Mouse (Mus musculus) embryo, embryonic 11 days (tissue): ENCODE data around the gene Ktn1.

ENCODE experiments used
- DNase-seq: peaks from one replicate; pipeline ENCODE4 v3.0.0-alpha.2; 2015

Gene Ktn1

DNA sequence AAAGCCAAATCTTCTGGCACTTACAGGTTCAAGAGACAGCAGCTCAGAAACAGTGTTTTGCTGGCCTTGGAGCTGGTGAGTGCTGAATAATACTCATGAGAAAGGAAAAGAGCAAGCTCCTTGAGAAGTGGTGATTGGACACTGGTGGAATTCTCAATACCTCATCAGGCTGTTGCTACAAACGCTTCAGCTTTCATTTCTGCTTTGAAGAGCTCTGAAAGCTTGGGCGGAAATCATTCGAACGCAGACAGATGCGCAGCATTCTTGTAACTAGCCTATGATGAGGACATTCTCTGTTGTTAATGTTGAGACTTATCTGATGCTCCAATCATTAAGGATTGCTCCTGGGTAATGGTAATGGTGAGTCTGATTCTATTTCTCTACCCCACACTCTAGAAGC lies at the start of gene Ktn1:
Ktn1 (plus strand) TSS at position 231 of the 400 bp plus-strand sequence.
- no peak for DNase-seq

DNA sequence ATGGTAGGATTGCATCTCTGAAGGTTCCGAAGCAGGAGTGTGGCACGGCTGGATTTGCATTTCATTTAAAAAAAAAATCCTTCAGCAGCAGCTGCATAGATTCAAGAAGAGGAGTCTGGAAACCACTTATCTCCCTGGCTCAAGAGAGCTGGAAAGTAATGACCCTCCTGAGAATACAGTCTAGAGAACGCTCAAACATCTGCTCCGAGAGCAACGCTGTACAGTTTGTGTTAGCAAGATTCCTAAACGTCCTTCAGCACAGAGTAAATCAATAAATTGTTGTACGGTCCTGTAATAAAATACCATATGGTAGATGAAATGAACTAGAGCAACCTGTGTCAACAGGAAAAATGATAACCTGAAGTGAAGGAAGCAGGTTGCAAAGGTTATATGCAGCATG lies 35.0 kb upstream of the Ktn1 start:
- DNase-seq: no peak

GRCm38 (mm10) chr14:47618891-47619290 lies 29.4 kb upstream of the Ktn1 start:
- no peak for DNase-seq

GRCm38 (mm10) chr14:47621901-47622300 lies 26.3 kb upstream of the Ktn1 start:
- no peak for DNase-seq

DNA sequence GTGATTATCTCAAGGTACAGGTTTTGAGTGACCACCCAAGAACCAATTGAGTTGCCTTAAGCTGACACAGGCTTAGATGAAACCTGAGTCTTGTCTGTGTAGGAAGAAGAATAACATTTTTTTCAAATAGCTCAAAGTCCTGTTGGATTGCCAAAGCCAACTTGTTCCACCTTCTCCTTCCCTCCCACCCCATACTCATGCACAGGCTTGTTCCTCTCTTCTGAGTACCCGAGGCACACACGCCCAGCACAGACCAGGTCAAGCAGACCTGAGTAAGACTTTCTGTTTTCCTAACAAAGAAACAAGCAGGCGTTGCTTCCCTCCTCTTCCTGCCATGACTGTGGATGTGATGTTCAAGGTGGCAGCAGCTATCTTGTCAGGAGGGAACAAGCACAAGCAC lies 23.4 kb upstream of the Ktn1 start:
- no peak for DNase-seq

DNA sequence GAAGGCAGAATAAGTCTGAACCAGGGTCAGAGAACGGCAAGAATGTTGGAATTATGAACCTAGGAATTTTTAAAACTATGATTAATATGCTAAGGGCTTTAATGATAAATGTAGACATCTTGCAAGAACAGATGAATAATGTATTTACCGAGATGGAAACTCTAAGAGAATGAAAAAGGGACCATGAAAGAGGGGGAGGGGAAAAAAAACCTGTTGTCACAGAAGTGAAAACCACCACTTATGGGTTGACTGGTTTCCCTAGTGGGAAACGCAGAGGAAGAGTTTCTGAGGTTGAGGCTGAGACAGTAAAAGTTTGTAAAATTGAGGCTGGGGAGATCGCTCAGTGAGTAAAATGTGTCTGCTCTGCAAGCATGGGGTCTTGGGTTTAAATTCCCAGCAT lies 22.1 kb upstream of the Ktn1 start:
- DNase-seq: no peak

GRCm38 (mm10) chr14:47626812-47627211 lies 21.4 kb upstream of the Ktn1 start:
- DNase-seq: no peak

- no peak for DNase-seq
Measured at GRCm38 (mm10) chr14:47627360-47627759, 20.9 kb upstream of the Ktn1 start.

DNA sequence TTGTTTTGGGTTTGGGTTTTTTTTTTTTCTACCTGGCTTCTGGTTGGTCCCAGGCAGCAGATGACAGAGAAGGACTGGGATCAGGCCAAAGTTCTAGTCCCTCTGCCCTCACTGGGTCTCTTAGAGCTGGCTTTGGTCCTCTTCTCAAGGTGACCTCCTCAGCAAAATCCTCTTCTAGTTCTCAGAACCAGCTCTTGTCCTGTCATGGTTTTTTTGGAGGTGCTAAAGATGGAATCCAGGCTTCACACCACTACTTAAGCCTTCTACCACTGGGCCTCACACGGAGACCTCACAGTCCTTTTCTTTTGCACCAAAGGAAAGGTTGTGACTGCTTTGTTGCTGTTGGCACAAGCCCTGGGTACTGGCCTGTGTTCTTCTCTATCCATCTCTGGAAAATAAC lies 15.8 kb upstream of the Ktn1 start:
- DNase-seq: no peak

GRCm38 (mm10) chr14:47634410-47634809 lies 13.8 kb upstream of the Ktn1 start:
- peak; percentile 36 for DNase-seq

DNA sequence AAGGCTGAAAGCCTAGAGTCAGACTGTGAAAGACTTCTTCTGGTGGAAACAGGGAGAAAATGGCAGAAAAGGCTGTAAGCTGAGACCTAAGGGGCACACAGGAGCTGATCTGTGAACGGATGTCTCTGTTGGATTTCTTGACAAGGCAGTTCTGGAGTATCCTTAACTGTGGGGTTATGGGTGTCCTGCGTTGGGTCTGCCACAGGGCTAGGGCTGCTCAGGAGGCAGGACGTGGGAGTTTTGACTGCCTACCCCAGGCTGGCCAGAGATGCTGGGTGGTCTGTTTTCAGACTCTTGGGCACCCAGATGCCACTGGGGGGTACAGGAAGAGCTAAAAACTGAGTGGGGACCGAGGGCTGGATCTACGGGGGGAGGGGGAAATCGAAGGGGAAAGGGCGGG lies 13.4 kb upstream of the Ktn1 start:
- DNase-seq: no peak

GRCm38 (mm10) chr14:47638316-47638895 lies 9.8 kb upstream of the Ktn1 start:
- no peak for DNase-seq

DNA sequence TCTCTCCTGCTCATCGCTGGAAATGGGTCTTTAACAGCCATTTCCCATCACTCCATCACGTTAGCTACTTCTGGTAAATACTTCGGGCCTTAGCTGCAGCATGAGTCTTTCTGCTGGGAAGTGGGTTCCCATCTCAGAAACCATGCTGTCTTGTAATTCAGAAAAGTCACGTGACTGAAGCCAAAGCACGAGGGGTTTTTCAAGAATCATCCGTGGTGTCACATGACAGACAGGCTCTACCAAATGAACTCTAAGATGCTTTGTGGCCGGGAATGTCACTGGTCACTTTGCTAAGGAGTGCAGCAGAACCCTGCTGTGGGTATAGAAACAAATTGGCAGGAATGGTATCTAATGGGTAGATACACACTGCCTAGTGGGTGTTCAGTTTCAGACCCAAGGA lies 2.6 kb upstream of the Ktn1 start:
- DNase-seq: no peak

- DNase-seq: no peak
Measured at GRCm38 (mm10) chr14:47646246-47646645, 2.0 kb upstream of the Ktn1 start.

DNA sequence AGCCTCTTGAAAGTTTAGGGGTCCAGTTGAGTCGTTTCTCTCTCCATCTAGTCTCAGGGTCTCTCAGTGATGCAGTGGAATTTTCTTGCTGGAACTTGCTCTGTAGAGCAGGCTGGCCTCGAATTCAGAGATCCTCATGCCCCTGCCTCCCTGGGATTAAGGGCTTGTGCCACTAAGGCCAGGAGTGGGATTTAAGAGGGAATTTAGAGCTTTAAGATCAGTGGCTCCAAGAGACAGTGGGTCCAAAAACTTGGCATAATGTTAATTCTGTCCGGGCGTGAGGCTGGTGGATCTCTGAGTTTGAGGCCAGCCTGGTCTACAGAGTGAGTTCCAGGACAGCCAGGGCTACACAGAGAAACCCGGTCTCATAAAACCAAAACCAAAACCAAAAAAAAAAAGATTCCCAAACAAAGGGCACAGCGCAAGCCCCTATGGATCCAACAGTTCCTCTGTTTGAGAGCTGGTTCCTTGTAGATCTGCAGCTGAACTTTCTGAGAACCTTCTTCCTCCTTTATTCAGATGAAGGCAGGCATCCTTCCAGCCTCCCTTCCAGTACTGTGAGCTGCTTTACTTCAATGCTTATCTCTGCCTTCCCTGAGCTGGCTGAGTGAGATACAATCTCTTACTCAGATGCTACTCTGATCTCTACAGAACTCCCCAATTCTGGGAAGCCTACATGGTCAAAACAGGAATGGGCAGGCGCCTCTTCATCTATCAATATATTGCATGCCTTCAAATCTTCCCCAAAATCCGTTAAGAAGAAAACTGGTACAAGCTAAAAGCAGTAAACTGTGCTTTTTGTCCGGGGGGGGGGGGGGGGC lies 1.3 kb upstream of the Ktn1 start:
- no peak for DNase-seq

DNA sequence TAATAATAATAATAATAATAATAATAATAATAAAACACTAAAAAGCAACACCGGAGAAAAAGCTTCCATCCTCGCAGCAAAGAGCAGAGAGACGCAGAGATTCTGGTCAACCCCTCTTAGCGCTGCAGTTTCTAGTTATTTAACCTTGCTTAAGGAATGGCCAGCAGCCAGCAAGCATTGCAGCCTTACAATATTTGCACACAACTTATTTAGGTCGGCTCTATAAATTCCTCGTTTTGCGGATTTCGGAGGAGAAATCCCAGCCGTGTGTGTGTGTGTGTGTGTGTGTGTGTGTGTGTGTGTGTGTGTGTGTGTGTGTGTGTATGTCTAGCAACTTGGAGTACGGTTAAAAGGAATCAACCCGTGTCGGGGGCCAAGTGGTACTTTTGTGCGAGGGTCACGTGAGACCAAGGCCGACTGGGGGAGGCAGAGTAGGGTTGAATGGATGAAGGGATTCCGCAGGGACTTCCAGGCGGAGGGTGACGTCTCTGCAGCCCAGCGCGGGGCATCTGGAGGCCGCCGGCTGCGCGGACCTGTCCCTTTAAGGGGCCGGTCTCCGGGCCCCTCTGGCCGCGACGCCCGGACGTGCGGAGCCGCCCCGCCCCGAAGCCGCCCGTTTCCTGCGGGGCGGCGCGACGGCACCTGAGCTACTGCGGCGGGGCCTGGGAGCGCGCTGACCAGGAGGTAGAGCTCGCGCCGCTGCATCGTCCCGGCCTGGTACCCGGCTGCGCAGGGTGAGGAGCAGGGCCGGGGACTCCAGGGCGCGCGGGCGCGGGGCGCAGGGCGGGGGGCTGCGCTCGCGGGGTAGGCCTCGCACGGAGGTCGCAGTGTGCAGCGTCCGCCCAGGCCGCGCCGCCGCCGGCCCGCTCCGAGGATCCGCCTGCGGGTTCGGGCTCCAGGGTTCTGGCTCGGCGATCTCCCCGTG lies 720 bp downstream of the Ktn1 start:
- DNase-seq: peak; percentile 93

DNA sequence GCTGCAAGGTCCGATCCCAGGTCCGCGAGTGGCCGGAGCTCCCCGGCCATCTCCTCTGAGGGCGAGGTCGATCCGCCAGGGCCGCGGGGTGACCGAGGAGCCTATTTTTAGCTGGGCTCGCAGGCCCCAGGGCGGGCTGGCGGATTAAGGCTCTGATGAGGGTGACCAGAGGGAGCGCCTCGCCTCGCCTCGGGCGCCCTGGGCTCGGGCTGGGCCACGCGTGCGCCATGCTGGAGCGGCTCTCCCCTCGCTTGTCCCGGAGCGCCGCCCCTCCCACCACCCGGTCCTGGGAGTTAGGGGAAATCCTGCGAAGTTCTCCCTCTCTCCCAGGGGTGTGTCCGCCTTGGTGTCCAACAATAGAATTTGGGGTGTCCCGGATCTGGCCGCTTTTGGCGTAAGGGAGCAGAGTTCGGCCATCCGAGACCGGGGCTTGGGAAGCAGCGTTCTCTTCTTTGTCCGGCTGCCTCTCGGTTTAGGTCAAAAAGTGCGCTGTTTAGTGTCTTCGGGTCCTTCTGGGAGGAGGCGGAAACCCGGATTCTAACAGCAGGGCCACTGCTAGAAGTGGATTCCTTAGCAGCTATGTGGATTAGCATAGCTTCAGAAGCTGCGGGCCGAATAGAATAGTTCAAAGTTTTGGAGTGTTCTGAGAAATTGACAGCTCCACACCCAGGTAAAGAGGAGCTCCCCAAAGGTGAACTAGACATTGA lies 1.5 kb downstream of the Ktn1 start:
- peak; percentile 79 for DNase-seq

- DNase-seq: no peak
Measured at GRCm38 (mm10) chr14:47650338-47650720, 2.1 kb downstream of the Ktn1 start.

- no peak for DNase-seq
Measured at GRCm38 (mm10) chr14:47651272-47651671, 3.0 kb downstream of the Ktn1 start.

DNA sequence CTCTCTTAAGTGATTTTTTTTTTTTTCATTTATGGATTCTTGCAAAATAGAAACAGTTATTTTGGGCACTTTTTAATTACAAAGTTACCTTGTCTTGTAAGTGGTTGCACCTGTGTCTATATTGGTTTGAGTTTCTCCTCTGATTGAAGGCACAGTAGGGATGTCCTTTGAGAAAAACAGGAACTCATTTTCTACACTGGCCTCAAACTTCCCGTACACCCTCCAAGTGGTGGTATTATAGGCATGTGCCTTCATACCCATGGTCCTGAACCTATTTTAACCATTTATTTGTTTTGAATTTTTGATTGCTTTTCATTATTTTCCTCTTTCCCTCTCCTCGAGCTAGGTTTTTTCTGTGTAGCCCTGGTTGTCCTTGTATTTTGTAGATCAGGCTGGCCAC lies 7.2 kb downstream of the Ktn1 start:
- no peak for DNase-seq

GRCm38 (mm10) chr14:47663844-47664469 lies 15.7 kb downstream of the Ktn1 start:
- no peak for DNase-seq

DNA sequence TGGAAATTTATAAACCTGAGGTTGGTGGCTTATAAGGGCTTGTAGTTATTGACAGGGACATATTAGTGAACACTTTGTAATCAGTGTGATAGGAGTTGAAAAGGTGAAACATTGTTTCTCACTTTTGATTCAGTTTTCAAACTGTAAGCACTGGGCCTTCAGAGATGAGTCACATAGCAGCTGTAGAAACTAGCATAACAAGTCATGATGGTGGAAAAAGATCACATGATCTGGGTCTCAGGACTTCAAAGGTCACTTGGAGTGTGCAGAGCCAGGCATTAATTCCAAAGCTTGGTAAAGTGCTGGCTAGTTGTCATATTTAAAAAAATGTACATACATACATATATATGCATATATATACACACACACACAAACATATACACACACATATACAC lies 16.2 kb downstream of the Ktn1 start:
- no peak for DNase-seq
